Mouse (Mus musculus): ENCODE measurements around the gene Gm11937.
"Not testable (repeated sequence)": the region's sequence is repeated elsewhere in the genome, so short reads cannot be mapped to it uniquely, and the experiment has no call there.

GRCm38 (mm10) chr11:99597742-99598141 is 12.2 kb downstream of the Gm11937 start, which contains the start of gene Krtap9-3:
- not testable (repeated sequence) for TF ChIP-seq POLR2A (IDR thresholded peaks at IDR 0.05; ENCODE audit: low read depth, low read length); CTCF (conservative IDR thresholded peaks at IDR 0.05; ENCODE audit: insufficient read depth, insufficient read length, low read depth, low read length)

Measured in kidney, adult 2 months (tissue).